Mouse (Mus musculus) kidney, adult 11 months (tissue): ENCODE data around the gene Rftn2.

Experiments used
- DNase-seq: peaks from one replicate; pipeline ENCODE4 v3.0.0; 2022

Rftn2 gene

DNA sequence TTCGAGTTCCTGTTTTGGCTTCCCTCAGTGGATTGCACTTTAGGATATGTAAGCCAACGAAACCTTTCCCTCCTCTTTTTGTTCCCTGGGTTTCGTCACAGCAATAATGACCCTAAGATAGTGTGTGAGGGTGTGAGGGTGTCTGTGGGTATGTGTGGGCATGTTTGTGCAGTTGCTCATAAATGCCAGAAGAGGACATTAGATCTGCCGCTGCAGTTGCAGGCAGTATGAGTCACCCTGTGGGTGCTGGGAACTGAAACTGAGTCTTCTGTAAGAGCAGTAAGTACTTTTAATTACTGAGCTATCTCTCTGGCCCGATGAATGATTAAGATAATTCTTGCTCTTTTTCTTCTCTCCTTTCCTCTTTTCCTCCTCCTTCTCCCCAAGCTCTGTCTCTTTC is 103.5 kb downstream of the Rftn2 start:
- DNase-seq = no peak
